ENCODE assay signal across 21 mouse cellular contexts in the genomic region with DNA sequence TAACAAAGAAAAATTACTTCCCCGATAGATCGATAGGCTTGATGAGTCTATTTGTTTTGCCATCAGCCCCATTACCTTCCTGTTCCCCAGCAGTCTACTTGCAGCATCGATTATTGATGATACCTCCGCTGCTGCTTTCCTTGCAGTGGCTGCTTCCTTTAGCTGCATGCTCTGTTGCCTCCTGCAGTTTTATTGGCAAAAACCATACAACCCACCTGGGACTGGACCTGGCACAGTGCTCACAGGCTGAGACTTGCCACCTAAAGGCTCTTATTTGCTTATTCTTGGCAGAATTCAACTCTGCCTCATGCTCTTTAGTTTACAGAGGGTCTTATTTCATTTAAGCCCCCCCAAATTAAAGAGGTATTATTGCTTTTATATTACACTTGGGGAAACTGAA.
DNase-seq lines count a peak whose midpoint lies in the region; ATAC-seq and TF ChIP-seq lines count a peak whose summit lies in the region.
"Had no signal": no experiment of that assay in that cellular context is flagged by ENCODE, and none has a peak within 500 bp of the region (broad histone marks: within the 10 kb centered on the region; RNA-seq: fewer than 3 reads in every experiment).

No protein-coding gene starts in this region.

- no peak overlapping the region for H3K4me2 ChIP-seq in hindbrain, embryonic 13.5 days
- no peak overlapping the region for H3K4me2 ChIP-seq in neural tube, embryonic 11.5 days (ENCODE audit: low read depth)
- H3K4me2 ChIP-seq in hindbrain, postnatal 0 days (ENCODE audit: low read depth, low read length): no peak overlapping the region
- no peak overlapping the region for H3K4me2 ChIP-seq in neural tube, embryonic 15.5 days
- H3K4me2 ChIP-seq: embryonic facial prominence, embryonic 12.5 days; forebrain, embryonic 13.5 days had no signal

- peaks cover 3% of the 10 kb centered on the region; the same call in 1 of the 2 replicates for H3K4me1 ChIP-seq in hindbrain, embryonic 13.5 days (replicated peaks)
- H3K4me1 ChIP-seq in hindbrain, embryonic 10.5 days (replicated peaks): no peaks in the 10 kb centered on the region
- H3K4me1 ChIP-seq in neural tube, embryonic 11.5 days (ENCODE audit: control insufficient read depth, insufficient read depth, low read length): no peaks in the 10 kb centered on the region
- H3K4me1 ChIP-seq in hindbrain, postnatal 0 days (ENCODE audit: insufficient read depth, low read length): no peaks in the 10 kb centered on the region
- H3K4me1 ChIP-seq in neural tube, embryonic 15.5 days: peaks cover 6% of the 10 kb centered on the region; the same call in 1 of the 2 replicates
- H3K4me1 ChIP-seq in heart, embryonic 10.5 days: no peaks in the 10 kb centered on the region
- H3K4me1 ChIP-seq: embryonic facial prominence, embryonic 12.5 days; forebrain, embryonic 13.5 days had no signal

- no peaks in the 10 kb centered on the region for H3K9me3 ChIP-seq in hindbrain, embryonic 13.5 days
- H3K9me3 ChIP-seq in hindbrain, embryonic 10.5 days: no peaks in the 10 kb centered on the region
- H3K9me3 ChIP-seq in neural tube, embryonic 11.5 days (ENCODE audit: control insufficient read depth, low read length): no peaks in the 10 kb centered on the region
- H3K9me3 ChIP-seq in hindbrain, postnatal 0 days (ENCODE audit: low read length): no peaks in the 10 kb centered on the region
- no peaks in the 10 kb centered on the region for H3K9me3 ChIP-seq in neural tube, embryonic 15.5 days (replicated peaks)
- no peaks in the 10 kb centered on the region for H3K9me3 ChIP-seq in heart, embryonic 10.5 days
- H3K9me3 ChIP-seq: embryonic facial prominence, embryonic 12.5 days; forebrain, embryonic 13.5 days had no signal

- H3K27me3 ChIP-seq in hindbrain, embryonic 13.5 days: no peaks in the 10 kb centered on the region
- no peaks in the 10 kb centered on the region for H3K27me3 ChIP-seq in hindbrain, embryonic 10.5 days (ENCODE audit: insufficient read depth, poor library complexity, severe bottlenecking)
- no peaks in the 10 kb centered on the region for H3K27me3 ChIP-seq in neural tube, embryonic 11.5 days (ENCODE audit: control insufficient read depth, insufficient read depth, low read length)
- H3K27me3 ChIP-seq in hindbrain, postnatal 0 days (ENCODE audit: insufficient read depth, low read length): no peaks in the 10 kb centered on the region
- no peaks in the 10 kb centered on the region for H3K27me3 ChIP-seq in neural tube, embryonic 15.5 days (replicated peaks)
- H3K27me3 ChIP-seq in heart, embryonic 10.5 days (ENCODE audit: insufficient read depth, poor library complexity, severe bottlenecking): no peaks in the 10 kb centered on the region
- H3K27me3 ChIP-seq: CH12.LX; embryonic facial prominence, embryonic 12.5 days; forebrain, embryonic 13.5 days; Patski had no signal

- no peak overlapping the region for H3K9ac ChIP-seq in hindbrain, embryonic 13.5 days
- H3K9ac ChIP-seq in neural tube, embryonic 11.5 days (ENCODE audit: low read length): no peak overlapping the region
- no peak overlapping the region for H3K9ac ChIP-seq in hindbrain, postnatal 0 days (replicated peaks; ENCODE audit: low read length)
- H3K9ac ChIP-seq in neural tube, embryonic 15.5 days (replicated peaks): no peak overlapping the region
- H3K9ac ChIP-seq: embryonic facial prominence, embryonic 12.5 days; forebrain, embryonic 13.5 days; forebrain, postnatal 0 days had no signal

- WGBS in hindbrain, embryonic 13.5 days: 62% methylated on average over 4 of the region's 4 CpGs
- 92% methylated on average over 4 of the region's 4 CpGs for WGBS in hindbrain, embryonic 10.5 days
- 76% methylated on average over 4 of the region's 4 CpGs for WGBS in neural tube, embryonic 11.5 days
- WGBS in hindbrain, postnatal 0 days: 74% methylated on average over 4 of the region's 4 CpGs
- WGBS in neural tube, embryonic 15.5 days: 36% methylated on average over 4 of the region's 4 CpGs
- 86% methylated on average over 4 of the region's 4 CpGs for WGBS in heart, embryonic 10.5 days

- no peak for TF ChIP-seq CTCF in hindbrain, postnatal 0 days (IDR thresholded peaks at IDR 0.05; ENCODE audit: low read depth)

- no peak for DNase-seq in hindbrain, embryonic 10.5 days (ENCODE audit: low spot score)
- no peak for DNase-seq in neural tube, embryonic 11.5 days (ENCODE audit: low spot score)
- no peak for DNase-seq in neural tube, embryonic 10.5 days (ENCODE audit: extremely low spot score, low spot score)
- DNase-seq in hindbrain, postnatal 0 days (ENCODE audit: low spot score): peak; percentile 30
- no peak for DNase-seq in heart, embryonic 10.5 days (ENCODE audit: low spot score)
- DNase-seq: adrenal gland, postnatal 25 days; cerebellum, adult 11 months; cerebellum, adult 8-10 months; forebrain, postnatal 0 days; gastrocnemius, postnatal 14 days; heart, postnatal 10 days; heart, postnatal 4 days had no signal

- peak overlapping the region; percentile 23; the same call in 1 of the 2 replicates for H3K27ac ChIP-seq in hindbrain, embryonic 13.5 days
- no peak overlapping the region for H3K27ac ChIP-seq in hindbrain, embryonic 10.5 days
- no peak overlapping the region for H3K27ac ChIP-seq in neural tube, embryonic 11.5 days (ENCODE audit: low read depth, low read length)
- H3K27ac ChIP-seq in hindbrain, postnatal 0 days: no peak overlapping the region
- H3K27ac ChIP-seq in neural tube, embryonic 15.5 days (replicated peaks): no peak overlapping the region
- no peak overlapping the region for H3K27ac ChIP-seq in heart, embryonic 10.5 days
- H3K27ac ChIP-seq: embryonic facial prominence, embryonic 12.5 days; forebrain, embryonic 13.5 days had no signal

- H3K4me3 ChIP-seq in hindbrain, embryonic 13.5 days: no peak overlapping the region
- H3K4me3 ChIP-seq in hindbrain, embryonic 10.5 days: no peak overlapping the region
- no peak overlapping the region for H3K4me3 ChIP-seq in neural tube, embryonic 11.5 days (ENCODE audit: low read depth, low read length)
- no peak overlapping the region for H3K4me3 ChIP-seq in hindbrain, postnatal 0 days (ENCODE audit: low read length)
- H3K4me3 ChIP-seq in neural tube, embryonic 15.5 days (replicated peaks): no peak overlapping the region
- no peak overlapping the region for H3K4me3 ChIP-seq in heart, embryonic 10.5 days
- H3K4me3 ChIP-seq: embryonic facial prominence, embryonic 12.5 days; forebrain, embryonic 13.5 days had no signal

- 0 out of 2 replicates have a peak, but pooled peaks have one; percentile 66 for ATAC-seq in hindbrain, embryonic 13.5 days (ENCODE audit: low FRiP score)
- peak; percentile 35; the same call in 1 of the 2 replicates for ATAC-seq in neural tube, embryonic 11.5 days (ENCODE audit: insufficient read depth, low FRiP score, low TSS enrichment)
- no peak for ATAC-seq in hindbrain, postnatal 0 days
- peak; percentile 38; the same call in 1 of the 2 replicates for ATAC-seq in neural tube, embryonic 15.5 days (ENCODE audit: low FRiP score)
- ATAC-seq: activated CD4-positive, CD25-positive, alpha-beta regulatory T cell, adult 4 months; forebrain, embryonic 13.5 days; forebrain, postnatal 0 days; inflammation-experienced regulatory T-cells, adult 6 months; intestine, postnatal 0 days; Patski had no signal

- H3K36me3 ChIP-seq in hindbrain, embryonic 13.5 days: no peaks in the 10 kb centered on the region
- H3K36me3 ChIP-seq in hindbrain, embryonic 10.5 days: no peaks in the 10 kb centered on the region
- H3K36me3 ChIP-seq in neural tube, embryonic 11.5 days (ENCODE audit: control insufficient read depth, insufficient read depth, low read length): no peaks in the 10 kb centered on the region
- no peaks in the 10 kb centered on the region for H3K36me3 ChIP-seq in hindbrain, postnatal 0 days (ENCODE audit: insufficient read depth, low read length)
- H3K36me3 ChIP-seq in neural tube, embryonic 15.5 days: no peaks in the 10 kb centered on the region
- no peaks in the 10 kb centered on the region for H3K36me3 ChIP-seq in heart, embryonic 10.5 days
- H3K36me3 ChIP-seq: embryonic facial prominence, embryonic 12.5 days had no signal
